Mouse (Mus musculus): ENCODE measurements around the gene Dennd2c.
"Not testable (repeated sequence)": the region's sequence is repeated elsewhere in the genome, so short reads cannot be mapped to it uniquely, and the experiment has no call there.

Gene Dennd2c

DNA sequence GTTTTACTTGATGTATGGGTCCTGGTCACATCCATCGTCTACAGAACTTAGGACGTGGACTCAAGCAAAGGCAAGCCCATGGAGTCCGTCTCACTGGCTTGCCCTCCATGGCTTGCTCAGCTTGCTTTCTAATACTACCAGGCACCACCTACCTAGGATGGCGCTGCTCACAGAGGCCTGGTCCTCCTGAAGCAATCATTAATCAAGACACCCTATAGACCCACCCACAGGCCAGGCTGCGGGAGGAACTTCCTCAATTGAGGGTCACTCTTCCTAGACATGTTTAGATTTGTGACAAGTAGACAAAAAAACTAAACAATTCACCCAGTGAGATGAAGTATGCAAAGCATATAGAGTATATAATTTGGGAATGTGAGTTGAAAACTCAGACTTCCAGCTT, 9.8 kb downstream of the Dennd2c start:
- no peak for DNase-seq (ENCODE audit: low spot score in 2 of 2)

DNA sequence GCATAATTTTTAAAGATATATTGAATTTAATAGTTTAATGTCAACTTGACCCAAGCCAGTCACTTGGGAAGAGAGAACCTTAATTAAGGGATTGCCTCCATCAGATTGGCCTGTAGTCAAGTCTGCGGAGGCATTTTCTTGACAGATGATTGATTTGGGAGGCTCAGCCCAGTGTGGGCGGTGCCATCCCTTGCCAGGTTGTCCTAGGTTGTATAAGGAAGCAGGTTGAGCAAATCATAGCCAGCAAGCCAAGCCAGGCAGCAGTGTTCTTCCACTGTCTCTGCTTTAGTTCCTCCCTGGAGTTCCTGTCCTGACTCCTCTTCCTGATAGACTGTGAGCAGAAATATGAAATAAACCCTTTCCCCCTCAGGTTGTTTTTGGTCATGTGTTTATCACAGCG, 21.2 kb downstream of the Dennd2c start:
- DNase-seq (ENCODE audit: low spot score in 2 of 2): no peak

- DNase-seq (ENCODE audit: low spot score in 2 of 2): no peak
Measured at GRCm38 (mm10) chr3:103126138-103126537, 23.7 kb downstream of the Dennd2c start.

- DNase-seq (ENCODE audit: low spot score in 2 of 2): no peak
Measured at GRCm38 (mm10) chr3:103127177-103127576, 24.8 kb downstream of the Dennd2c start.

DNA sequence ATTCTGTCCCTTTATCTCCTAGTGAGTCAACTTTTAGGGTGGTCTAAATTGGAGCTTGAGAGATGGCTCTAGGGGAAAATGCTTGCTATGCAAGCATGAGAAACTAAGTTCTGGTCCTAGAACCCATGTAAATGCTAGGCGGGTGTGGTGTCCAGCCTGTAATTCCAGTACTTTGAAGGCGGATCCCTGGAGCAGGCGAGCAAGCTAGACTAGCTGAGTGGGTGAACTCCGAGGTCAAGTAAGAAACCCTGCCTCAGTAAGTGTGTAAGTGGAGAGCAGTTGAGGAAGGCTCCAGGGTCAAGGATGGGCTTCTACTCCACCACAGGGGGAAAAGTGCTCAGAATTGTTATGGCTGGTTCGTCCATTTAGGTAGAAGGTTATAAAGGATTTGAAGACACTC, 25.3 kb downstream of the Dennd2c start:
- no peak for DNase-seq (ENCODE audit: low spot score in 2 of 2)

DNA sequence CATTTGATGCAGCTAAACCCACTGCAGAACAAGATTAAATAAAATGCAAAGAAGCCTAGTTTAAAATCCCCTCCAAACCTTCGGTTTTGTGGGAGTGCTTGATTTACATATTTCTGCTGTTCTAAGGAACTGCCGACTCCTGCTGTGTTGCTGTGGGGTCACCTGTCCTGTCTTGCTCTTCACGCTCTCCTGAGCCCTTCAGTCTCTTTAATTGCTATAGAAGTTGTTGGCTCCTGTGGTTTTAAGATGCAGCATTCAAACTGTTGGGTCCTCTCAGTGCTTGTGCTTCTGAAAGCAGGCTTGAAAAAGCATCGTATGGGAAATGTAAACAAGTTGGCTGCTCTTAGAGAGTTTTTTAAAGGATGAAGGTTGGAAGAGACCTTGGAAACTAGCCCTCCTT, 25.8 kb downstream of the Dennd2c start:
- DNase-seq (ENCODE audit: low spot score in 2 of 2): no peak

- DNase-seq (ENCODE audit: low spot score in 2 of 2): peak; percentile 32 to 64
Measured at GRCm38 (mm10) chr3:103129367-103130159, 27.2 kb downstream of the Dennd2c start.

DNA sequence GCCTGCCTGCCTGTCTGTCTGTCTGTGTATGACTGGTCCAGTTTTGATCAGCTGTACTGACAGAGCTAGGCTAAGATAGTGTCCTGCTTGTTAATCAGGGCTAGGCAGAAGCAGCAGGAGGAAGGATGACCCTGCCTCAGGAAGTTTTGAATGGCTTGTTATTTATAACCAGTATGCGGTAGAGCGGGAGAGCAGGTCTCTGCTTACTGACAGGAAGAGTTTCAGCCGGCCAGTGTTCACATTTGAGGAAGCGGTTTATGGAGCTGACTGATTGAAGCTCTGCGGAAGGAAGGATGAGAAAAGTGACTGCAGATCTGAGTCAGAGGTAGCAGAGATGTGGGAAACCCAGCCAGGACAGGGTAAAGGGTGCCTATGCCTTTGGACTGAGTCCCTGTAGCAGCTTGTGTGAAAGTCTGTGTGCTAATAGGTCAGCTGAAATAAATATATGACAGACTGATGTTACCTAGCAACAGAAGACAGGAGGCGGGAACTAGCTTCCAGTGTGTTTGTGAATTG, 27.9 kb downstream of the Dennd2c start:
- peak in 1 of 2 experiments; percentile 16 for DNase-seq (ENCODE audit: low spot score in 2 of 2)

DNA sequence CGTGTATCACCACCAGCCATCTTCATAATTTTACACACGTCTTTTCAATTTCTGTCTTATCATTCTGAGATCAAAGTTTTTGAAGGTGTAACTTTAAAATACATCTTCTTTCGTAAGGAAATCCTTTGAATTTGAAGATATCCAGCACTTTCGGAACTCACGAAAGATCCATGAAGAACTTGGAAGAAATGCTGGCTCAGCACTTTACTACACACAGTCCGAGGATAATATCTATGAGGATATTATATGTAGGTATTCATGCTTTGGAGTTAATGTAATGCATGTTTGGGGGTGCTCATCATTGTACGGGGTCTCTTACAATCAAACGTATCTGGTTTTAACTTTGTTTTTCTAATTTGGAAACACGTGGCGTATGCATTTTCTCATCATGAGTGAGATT, 30.7 kb downstream of the Dennd2c start:
- DNase-seq (ENCODE audit: low spot score in 2 of 2): no peak

DNA sequence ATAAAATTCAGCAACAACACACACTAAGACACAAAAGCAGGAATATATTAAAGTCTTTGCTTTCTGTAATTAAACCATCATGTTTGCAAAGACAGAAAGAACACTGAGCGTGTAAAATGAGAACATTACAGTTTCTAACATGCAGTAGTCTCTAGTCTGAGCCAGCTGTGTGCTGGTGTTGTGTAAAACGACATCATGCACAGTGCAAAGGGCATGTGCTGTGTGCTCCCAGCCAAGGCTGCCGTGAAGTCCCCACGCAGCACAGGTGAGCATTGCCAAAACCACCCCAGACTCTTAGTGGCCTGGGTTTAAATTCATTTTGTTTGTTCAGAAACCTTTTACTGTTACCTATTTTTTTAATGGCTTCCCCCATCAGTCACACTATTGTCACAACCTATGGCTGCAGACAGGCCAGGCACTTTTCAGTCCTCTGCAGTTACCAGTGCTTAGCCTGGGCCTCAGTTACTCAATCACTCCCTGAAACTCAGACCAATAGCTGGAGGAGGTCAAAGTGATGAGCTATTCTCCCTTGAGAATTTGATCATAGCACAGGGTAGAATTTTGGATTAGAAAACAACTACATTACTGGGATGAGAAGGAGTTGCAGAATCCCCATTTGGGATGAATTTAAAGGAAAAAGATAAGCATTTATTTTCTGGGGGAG, 34.1 kb downstream of the Dennd2c start:
- no peak for DNase-seq (ENCODE audit: low spot score in 2 of 2)

GRCm38 (mm10) chr3:103139047-103139446, 36.6 kb downstream of the Dennd2c start:
- DNase-seq (ENCODE audit: low spot score in 2 of 2): no peak

DNA sequence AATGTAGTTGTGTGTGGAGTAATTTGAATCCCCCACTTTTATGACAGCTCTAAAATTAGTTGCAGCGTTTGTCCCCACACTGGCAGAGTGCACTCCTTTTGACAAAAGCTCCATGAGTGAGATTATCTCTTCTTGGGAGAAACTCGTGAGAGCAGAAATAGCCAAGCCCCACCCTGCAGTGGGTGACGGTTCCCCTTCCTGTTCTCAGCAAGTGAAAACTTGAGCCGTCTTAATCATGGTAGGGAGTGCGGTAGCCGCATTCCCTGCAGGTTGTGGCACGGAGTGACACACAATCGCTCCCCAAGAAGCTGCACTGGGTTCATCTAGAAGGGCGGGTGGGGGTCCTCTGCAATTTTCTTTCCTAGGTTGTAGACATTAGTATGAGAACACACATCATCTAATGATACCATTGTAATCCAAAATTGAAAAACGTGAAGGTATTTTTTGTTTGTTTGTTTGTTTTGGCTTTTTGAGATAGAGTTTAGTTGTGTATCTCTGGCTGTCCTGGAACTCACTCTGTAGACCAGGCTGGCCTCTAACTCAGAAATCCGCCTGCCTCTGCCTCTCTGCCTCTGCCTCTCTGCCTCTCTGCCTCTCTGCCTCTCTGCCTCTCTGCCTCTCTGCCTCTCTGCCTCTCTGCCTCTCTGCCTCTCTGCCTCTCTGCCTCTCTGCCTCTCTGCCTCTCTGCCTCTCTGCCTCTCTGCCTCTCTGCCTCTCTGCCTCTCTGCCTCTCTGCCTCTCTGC, 37.9 kb downstream of the Dennd2c start:
- not testable (repeated sequence) for DNase-seq (ENCODE audit: low spot score in 2 of 2)

DNA sequence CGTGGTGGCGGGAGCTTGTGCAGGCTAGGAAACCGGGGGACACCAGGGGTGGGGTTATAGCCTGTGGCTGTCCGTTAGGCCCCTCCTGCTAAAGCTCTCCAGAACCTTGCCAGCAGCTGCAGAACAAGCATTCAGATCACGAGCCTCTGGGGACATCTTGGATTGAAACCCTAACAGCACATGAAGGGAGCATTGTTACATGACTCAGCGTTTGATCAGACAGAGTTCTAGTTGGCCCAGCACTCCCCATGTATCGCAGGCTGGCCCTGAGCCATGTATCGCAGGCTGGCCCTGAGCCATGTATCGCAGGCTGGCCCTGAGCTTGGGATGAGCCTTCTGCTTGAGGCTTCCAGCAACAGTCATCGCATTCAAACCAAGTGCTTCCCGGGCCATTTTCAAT, 38.9 kb downstream of the Dennd2c start:
- DNase-seq (ENCODE audit: low spot score in 2 of 2): peak; percentile 16 to 21

- DNase-seq (ENCODE audit: low spot score in 2 of 2): no peak
Measured at GRCm38 (mm10) chr3:103142366-103142765, 40.0 kb downstream of the Dennd2c start.

DNA sequence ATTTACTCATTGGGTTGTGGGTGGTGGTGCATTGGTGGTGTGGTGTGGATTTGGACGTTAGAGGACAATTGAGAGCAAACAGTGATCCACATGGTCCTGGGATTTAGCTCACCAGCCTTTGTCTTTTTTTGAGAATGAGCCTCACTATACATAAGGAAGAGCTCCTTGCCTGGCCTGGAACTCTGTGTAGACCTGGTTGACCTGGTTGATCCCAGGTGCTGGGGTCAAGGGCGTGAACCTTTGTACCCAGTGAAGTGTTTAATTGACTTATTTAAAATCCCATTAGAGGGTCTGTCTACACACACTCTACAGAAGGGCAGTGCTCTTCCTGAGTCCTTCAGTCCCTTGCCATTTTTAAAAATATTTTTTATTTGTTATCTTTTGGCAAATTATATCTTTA, 42.9 kb downstream of the Dennd2c start:
- DNase-seq (ENCODE audit: low spot score in 2 of 2): no peak

- no peak for DNase-seq (ENCODE audit: low spot score in 2 of 2)
Measured at GRCm38 (mm10) chr3:103145791-103146190, 43.4 kb downstream of the Dennd2c start.

- DNase-seq (ENCODE audit: low spot score in 2 of 2): no peak
Measured at GRCm38 (mm10) chr3:103146330-103147166, 44.1 kb downstream of the Dennd2c start.

DNA sequence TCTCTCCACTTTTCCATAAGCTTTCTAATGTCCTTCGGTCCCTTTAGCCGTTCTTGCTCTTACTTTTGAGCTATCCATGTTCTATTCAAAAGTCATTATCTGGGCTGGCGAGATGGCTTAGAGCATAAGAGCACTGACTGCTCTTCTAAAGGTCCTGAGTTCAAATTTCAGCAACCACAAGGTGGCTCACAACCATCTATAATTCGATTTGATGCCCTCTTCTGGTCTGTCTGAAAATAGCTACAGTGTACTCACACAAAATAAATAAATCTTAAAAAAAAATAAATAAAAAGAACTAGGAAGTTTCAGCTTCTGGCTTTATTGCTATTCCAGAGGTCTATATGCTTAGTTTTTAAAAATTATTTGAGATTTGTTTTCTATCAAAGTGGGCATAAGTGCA, 45.4 kb downstream of the Dennd2c start:
- DNase-seq (ENCODE audit: low spot score in 2 of 2): no peak

GRCm38 (mm10) chr3:103148941-103149340, 46.5 kb downstream of the Dennd2c start:
- DNase-seq (ENCODE audit: low spot score in 2 of 2): no peak

DNA sequence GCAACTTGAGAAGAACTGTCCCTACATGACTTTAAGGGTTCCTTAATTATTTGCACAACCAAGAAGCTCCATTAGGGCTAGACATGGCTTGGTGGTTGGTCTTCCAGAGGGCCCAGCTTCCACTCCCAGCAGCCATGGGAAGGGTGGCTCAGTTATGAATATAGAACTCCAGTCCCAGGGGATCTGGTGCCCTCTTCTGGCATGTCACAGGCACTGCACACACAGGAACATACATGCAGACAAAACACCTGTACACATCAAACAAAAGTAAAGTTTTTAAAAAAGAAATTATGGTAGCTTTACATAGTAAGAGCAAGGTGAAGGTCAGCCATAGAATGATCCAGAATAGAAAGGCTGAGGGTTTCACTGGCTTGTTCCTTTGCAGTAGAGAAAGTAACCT, 51.4 kb downstream of the Dennd2c start:
- no peak for DNase-seq (ENCODE audit: low spot score in 2 of 2)

GRCm38 (mm10) chr3:103159232-103159900, 57.0 kb downstream of the Dennd2c start:
- no peak for DNase-seq (ENCODE audit: low spot score in 2 of 2)

Data from spleen, postnatal 14 days (tissue).